Comparison of ENCODE assay signal across 8 mouse cellular contexts in genomic region chrX:7750432-7751116, GRCm38 (mm10). TPM values are rescaled to one million over a fixed set of nuclear protein-coding genes. Genes with fewer than 3 reads are reported as not detected.
DNase-seq lines count a peak whose midpoint lies in the region; ATAC-seq lines count a peak whose summit lies in the region.

Ccdc120 (minus strand) TSS chrX:7750905.

- peak within 1 kb of the TSS; percentile 75 for H3K4me3 ChIP-seq in brown adipose tissue, adult 24 weeks (ENCODE audit: insufficient read depth, low read depth, low read length)
- H3K4me3 ChIP-seq in forebrain, embryonic 13.5 days: peak within 1 kb of the TSS; percentile 60
- peak within 1 kb of the TSS; percentile 63 for H3K4me3 ChIP-seq in hindbrain, embryonic 12.5 days

- no peaks in the 10 kb centered on the region for H3K36me3 ChIP-seq in forebrain, embryonic 13.5 days (ENCODE audit: poor library complexity, severe bottlenecking)
- no peaks in the 10 kb centered on the region for H3K36me3 ChIP-seq in hindbrain, embryonic 12.5 days

- peak within 1 kb of the TSS; percentile 79 for H3K9ac ChIP-seq in forebrain, embryonic 13.5 days
- peak within 1 kb of the TSS; percentile 76 for H3K9ac ChIP-seq in hindbrain, embryonic 12.5 days

- no peaks in the 10 kb centered on the region; the same call in 1 of the 2 replicates for H3K4me1 ChIP-seq in brown adipose tissue, adult 24 weeks (ENCODE audit: control insufficient read depth, insufficient read depth, insufficient read length, low read length)
- peaks cover 9% of the 10 kb centered on the region; the same call in 1 of the 2 replicates for H3K4me1 ChIP-seq in forebrain, embryonic 13.5 days
- 0 out of 2 replicates have a peak, but pooled peaks cover 3% of the 10 kb centered on the region for H3K4me1 ChIP-seq in hindbrain, embryonic 12.5 days

- DNase-seq in CD4-positive, CD25-positive, alpha-beta regulatory T cell, adult 2 months (ENCODE audit: low read depth, low spot score): peak; percentile 24
- peak in 1 of 2 experiments; percentile 59 for DNase-seq in layer of hippocampus, postnatal 25 days (ENCODE audit: extremely low spot score in 1 of 2, low spot score in 1 of 2)
- peak; percentile 55 for DNase-seq in lung, postnatal 25 days (ENCODE audit: low spot score)
- peak; percentile 75 for DNase-seq in right cerebral cortex, postnatal 14 days

- WGBS in forebrain, embryonic 13.5 days: 16% methylated on average over 36 of the region's 56 CpGs
- WGBS in hindbrain, embryonic 12.5 days: 11% methylated on average over 44 of the region's 56 CpGs

- ATAC-seq in CD4-positive, CD25-positive, alpha-beta regulatory T cell, adult 4 months: no peak
- ATAC-seq in forebrain, embryonic 13.5 days: peak; percentile 91
- peak; percentile 88 for ATAC-seq in hindbrain, embryonic 12.5 days (ENCODE audit: low FRiP score)

- no peaks in the 10 kb centered on the region for H3K9me3 ChIP-seq in forebrain, embryonic 13.5 days (replicated peaks)
- H3K9me3 ChIP-seq in hindbrain, embryonic 12.5 days (replicated peaks): no peaks in the 10 kb centered on the region

- peak within 1 kb of the TSS; percentile 62 for H3K4me2 ChIP-seq in forebrain, embryonic 13.5 days
- H3K4me2 ChIP-seq in hindbrain, embryonic 12.5 days (replicated peaks): peak within 1 kb of the TSS; percentile 52

- no peaks in the 10 kb centered on the region for H3K27me3 ChIP-seq in forebrain, embryonic 13.5 days
- H3K27me3 ChIP-seq in hindbrain, embryonic 12.5 days: no peaks in the 10 kb centered on the region

- no peak within 1 kb of the TSS for H3K27ac ChIP-seq in brown adipose tissue, adult 24 weeks (replicated peaks; ENCODE audit: low read depth, low read length)
- no peak within 1 kb of the TSS for H3K27ac ChIP-seq in forebrain, embryonic 13.5 days
- no peak within 1 kb of the TSS for H3K27ac ChIP-seq in hindbrain, embryonic 12.5 days

RNA-seq across cellular contexts. Expression of gene Ccdc120, which starts in this region (rescaled TPM):
- polyA plus RNA-seq in CD4-positive, CD25-positive, alpha-beta regulatory T cell, adult 4 months (2017; shearing (Covaris generic)): under 1 TPM; 0.20 to 0.52 TPM
- polyA plus RNA-seq in brown adipose tissue, adult 24 weeks (2012; ENCODE audit: insufficient read depth, insufficient read length, missing spikeins): not detected in 2 replicates
- 30.4 and 33.8 TPM in 2 replicates for polyA plus RNA-seq in forebrain, embryonic 13.5 days (2015; fragmentation: Nextera tagmentation; extraction: Ambion mirVana)
- polyA plus RNA-seq in hindbrain, embryonic 12.5 days (2016; fragmentation: Nextera tagmentation; extraction: Ambion mirVana): 34.5 and 37.7 TPM in 2 replicates
- 10 to 100 TPM; 17.0 to 20.9 TPM for total RNA-seq in layer of hippocampus, postnatal 25 days (2021)

Comparison
In these comparisons a context has a peak if more than half of its experiments do, and no peak if none do; other contexts are left out.
1. RNA of gene Ccdc120 (polyA plus RNA-seq): 34.5 to 37.7 TPM in hindbrain, embryonic 12.5 days and 30.4 to 33.8 TPM in forebrain, embryonic 13.5 days; 0.20 to 0.52 TPM in CD4-positive, CD25-positive, alpha-beta regulatory T cell, adult 4 months and not detected in brown adipose tissue, adult 24 weeks; every median in the first group is over 10 times any median in the second.
2. Peak in every context shown above with its lines, with median percentiles within 50 percentile points of each other: H3K4me3 ChIP-seq.